ENCODE assay signal across 11 mouse cellular contexts in genomic region chr5:143567258-143567670, GRCm38 (mm10). TPM values are rescaled to one million over a fixed set of nuclear protein-coding genes. Genes with fewer than 3 reads are reported as not detected.
DNase-seq lines count a peak whose midpoint lies in the region; ATAC-seq and TF ChIP-seq lines count a peak whose summit lies in the region.
"Had no signal": no experiment of that assay in that cellular context is flagged by ENCODE, and none has a peak within 500 bp of the region (broad histone marks: within the 10 kb centered on the region; RNA-seq: fewer than 3 reads in every experiment).

No protein-coding gene starts in this region.

- H3K4me2 ChIP-seq in liver, embryonic 12.5 days: peak overlapping the region; percentile 56
- no peak overlapping the region for H3K4me2 ChIP-seq in hindbrain, embryonic 16.5 days (ENCODE audit: low read length)
- H3K4me2 ChIP-seq: hindbrain, embryonic 12.5 days; limb, embryonic 15.5 days had no signal

- H3K36me3 ChIP-seq in spleen, adult 2 months (ENCODE audit: control insufficient read depth, insufficient read depth, low read length): no peaks in the 10 kb centered on the region
- H3K36me3 ChIP-seq in liver, embryonic 12.5 days: peaks cover 19% of the 10 kb centered on the region
- no peaks in the 10 kb centered on the region for H3K36me3 ChIP-seq in hindbrain, embryonic 16.5 days (ENCODE audit: control insufficient read depth, insufficient read depth, low read length)

- no peaks in the 10 kb centered on the region for H3K27me3 ChIP-seq in spleen, adult 2 months (ENCODE audit: control insufficient read depth, insufficient read depth, low read length)
- no peaks in the 10 kb centered on the region for H3K27me3 ChIP-seq in liver, embryonic 12.5 days (replicated peaks)
- no peaks in the 10 kb centered on the region for H3K27me3 ChIP-seq in hindbrain, embryonic 16.5 days (replicated peaks; ENCODE audit: control insufficient read depth, insufficient read depth, low read length)
- H3K27me3 ChIP-seq: hindbrain, embryonic 12.5 days; limb, embryonic 15.5 days had no signal

- WGBS in spleen, adult 2 months: 51% methylated on average over 5 of the region's 5 CpGs
- WGBS in liver, embryonic 12.5 days (ENCODE audit: insufficient replicate concordance): 30% methylated on average over 5 of the region's 5 CpGs
- WGBS in hindbrain, embryonic 16.5 days: 89% methylated on average over 5 of the region's 5 CpGs

- no peaks in the 10 kb centered on the region for H3K9me3 ChIP-seq in liver, embryonic 12.5 days (replicated peaks)
- no peaks in the 10 kb centered on the region for H3K9me3 ChIP-seq in hindbrain, embryonic 16.5 days (ENCODE audit: control insufficient read depth, low read length)
- H3K9me3 ChIP-seq: heart, embryonic 10.5 days; hindbrain, embryonic 12.5 days; limb, embryonic 15.5 days had no signal

- no peak for TF ChIP-seq POLR2A in spleen, adult 2 months (IDR thresholded peaks at IDR 0.05; ENCODE audit: low read depth, low read length)

- H3K9ac ChIP-seq in liver, embryonic 12.5 days: peak overlapping the region; percentile 59
- H3K9ac ChIP-seq in hindbrain, embryonic 16.5 days (ENCODE audit: low read depth, low read length): no peak overlapping the region
- H3K9ac ChIP-seq: hindbrain, embryonic 12.5 days; limb, embryonic 15.5 days had no signal

- DNase-seq in spleen, adult 2 months (ENCODE audit: low read depth in 1 of 2, low spot score in 2 of 2): no peak
- no peak for DNase-seq in spleen, adult 12 weeks (ENCODE audit: low spot score)
- no peak for DNase-seq in embryo, embryonic 10.5 days (ENCODE audit: low spot score)
- no peak for DNase-seq in kidney, adult 18-20 months

- no peaks in the 10 kb centered on the region for H3K4me1 ChIP-seq in spleen, adult 2 months (ENCODE audit: control insufficient read depth, insufficient read depth, insufficient read length)
- H3K4me1 ChIP-seq in liver, embryonic 12.5 days: peaks cover 27% of the 10 kb centered on the region
- H3K4me1 ChIP-seq in hindbrain, embryonic 16.5 days (ENCODE audit: control insufficient read depth, insufficient read depth, low read depth, low read length): no peaks in the 10 kb centered on the region
- H3K4me1 ChIP-seq: hindbrain, embryonic 12.5 days had no signal

- peak overlapping the region; percentile 17; the same call in 1 of the 2 replicates for H3K27ac ChIP-seq in spleen, adult 2 months (ENCODE audit: insufficient read depth, low read length)
- peak overlapping the region; percentile 99 for H3K27ac ChIP-seq in liver, embryonic 12.5 days
- no peak overlapping the region for H3K27ac ChIP-seq in hindbrain, embryonic 16.5 days (ENCODE audit: low read depth, low read length)
- H3K27ac ChIP-seq: gastrocnemius, adult 2 months; hindbrain, embryonic 12.5 days; limb, embryonic 15.5 days had no signal

- TF ChIP-seq CTCF in spleen, adult 2 months (IDR thresholded peaks at IDR 0.05; ENCODE audit: extremely low read depth, insufficient read depth, insufficient read length, insufficient replicate concordance): no peak

- ATAC-seq in erythroblast, adult 5-6 weeks (replicated peaks; ENCODE audit: low FRiP score, poor library complexity, severe bottlenecking): peak; percentile 88
- peak; percentile 86 for ATAC-seq in liver, embryonic 12.5 days
- no peak for ATAC-seq in hindbrain, embryonic 16.5 days

- H3K4me3 ChIP-seq in spleen, adult 2 months (ENCODE audit: extremely low read depth, insufficient read depth, insufficient read length): no peak overlapping the region
- peak overlapping the region; percentile 17; the same call in 1 of the 2 replicates for H3K4me3 ChIP-seq in liver, embryonic 12.5 days
- no peak overlapping the region for H3K4me3 ChIP-seq in hindbrain, embryonic 16.5 days (ENCODE audit: low read length)
- H3K4me3 ChIP-seq: gastrocnemius, adult 2 months; heart, embryonic 10.5 days; hindbrain, embryonic 12.5 days; limb, embryonic 15.5 days had no signal

RNA-seq across cellular contexts. Expression of gene Rac1, which starts 39.4 kb away (rescaled TPM):
- 141 and 229 TPM in 2 replicates for polyA plus RNA-seq in spleen, adult 2 months (2012; rRNA removed)
- total RNA-seq in erythroblast, adult 5-6 weeks (2015; ENCODE audit: low replicate concordance): 122 and 144 TPM in 2 replicates
- 42.5 and 72.4 TPM in 2 replicates for total RNA-seq in erythroblast, adult 5-6 weeks (2017; ENCODE audit: low replicate concordance)
- 254 and 256 TPM in 2 replicates for polyA plus RNA-seq in liver, embryonic 12.5 days (2016; fragmentation: Nextera tagmentation; extraction: Ambion mirVana)
- 285 and 452 TPM in 2 replicates for polyA plus RNA-seq in hindbrain, embryonic 16.5 days (2015; fragmentation: Nextera tagmentation; extraction: Ambion mirVana)

RNA-seq across cellular contexts. Expression of gene Cyth3, which starts 55.0 kb away (rescaled TPM):
- polyA plus RNA-seq in spleen, adult 2 months (2012; rRNA removed): 12.3 and 15.2 TPM in 2 replicates
- 105 and 106 TPM in 2 replicates for total RNA-seq in erythroblast, adult 5-6 weeks (2015; ENCODE audit: low replicate concordance)
- total RNA-seq in erythroblast, adult 5-6 weeks (2017; ENCODE audit: low replicate concordance): 145 and 205 TPM in 2 replicates
- polyA plus RNA-seq in liver, embryonic 12.5 days (2016; fragmentation: Nextera tagmentation; extraction: Ambion mirVana): 46.0 and 47.7 TPM in 2 replicates
- 41.6 and 45.8 TPM in 2 replicates for polyA plus RNA-seq in hindbrain, embryonic 16.5 days (2015; fragmentation: Nextera tagmentation; extraction: Ambion mirVana)
